Mouse (Mus musculus): ENCODE data around the gene Galnt14. TPM values are rescaled to one million over a fixed set of nuclear protein-coding genes. Genes with fewer than 3 reads are reported as not detected.

Galnt14 gene
- total RNA-seq, 4 experiments from 2014 or later: not detected

GRCm38 (mm10) chr17:73668996-73669395 lies 41.3 kb downstream of the Galnt14 start:
- DNase-seq (ENCODE audit: low spot score): no peak

GRCm38 (mm10) chr17:73663237-73663636 lies 47.0 kb downstream of the Galnt14 start:
- DNase-seq (ENCODE audit: low spot score): no peak

GRCm38 (mm10) chr17:73658731-73659445 lies 51.4 kb downstream of the Galnt14 start:
- DNase-seq (ENCODE audit: low spot score): no peak

- DNase-seq (ENCODE audit: low spot score): no peak
These were observed 53.9 kb downstream of the Galnt14 start for GRCm38 (mm10) chr17:73656373-73656772.

- no peak for DNase-seq (ENCODE audit: low spot score)
These were observed 56.0 kb downstream of the Galnt14 start for GRCm38 (mm10) chr17:73654261-73654660.

- DNase-seq (ENCODE audit: low spot score): no peak
These were observed 60.9 kb downstream of the Galnt14 start for GRCm38 (mm10) chr17:73649371-73649770.

- no peak for DNase-seq (ENCODE audit: low spot score)
These were observed 68.6 kb downstream of the Galnt14 start for GRCm38 (mm10) chr17:73641676-73642075.

- no peak for DNase-seq (ENCODE audit: low spot score)
These were observed 70.2 kb downstream of the Galnt14 start for GRCm38 (mm10) chr17:73640117-73640480.

GRCm38 (mm10) chr17:73639401-73640116 lies 70.7 kb downstream of the Galnt14 start:
- DNase-seq (ENCODE audit: low spot score): no peak

- no peak for DNase-seq (ENCODE audit: low spot score)
These were observed 73.3 kb downstream of the Galnt14 start for GRCm38 (mm10) chr17:73636988-73637387.

- no peak for DNase-seq (ENCODE audit: low spot score)
These were observed 75.4 kb downstream of the Galnt14 start for GRCm38 (mm10) chr17:73634896-73635295.

- DNase-seq (ENCODE audit: low spot score): no peak
These were observed 76.1 kb downstream of the Galnt14 start for GRCm38 (mm10) chr17:73633991-73634710.

- no peak for DNase-seq (ENCODE audit: low spot score)
These were observed 81.9 kb downstream of the Galnt14 start for GRCm38 (mm10) chr17:73628263-73628914.

- no peak for DNase-seq (ENCODE audit: low spot score)
These were observed 83.3 kb downstream of the Galnt14 start for GRCm38 (mm10) chr17:73626912-73627311.

- no peak for DNase-seq (ENCODE audit: low spot score)
These were observed 90.2 kb downstream of the Galnt14 start for GRCm38 (mm10) chr17:73620049-73620448.

- DNase-seq (ENCODE audit: low spot score): no peak
These were observed 107.4 kb downstream of the Galnt14 start for GRCm38 (mm10) chr17:73602552-73603478.

- DNase-seq (ENCODE audit: low spot score): no peak
These were observed 110.3 kb downstream of the Galnt14 start for GRCm38 (mm10) chr17:73599923-73600322.

GRCm38 (mm10) chr17:73592081-73592480 lies 118.2 kb downstream of the Galnt14 start:
- no peak for DNase-seq (ENCODE audit: low spot score)

GRCm38 (mm10) chr17:73587573-73587972 lies 122.7 kb downstream of the Galnt14 start:
- DNase-seq (ENCODE audit: low spot score): no peak

- no peak for DNase-seq (ENCODE audit: low spot score)
These were observed 136.1 kb downstream of the Galnt14 start for GRCm38 (mm10) chr17:73574186-73574585.

GRCm38 (mm10) chr17:73572881-73573280 lies 137.4 kb downstream of the Galnt14 start:
- DNase-seq (ENCODE audit: low spot score): no peak
